Mouse (Mus musculus) forebrain, embryonic 14.5 days (tissue): ENCODE measurements around the gene Mgat4c. TPM values are rescaled to one million over a fixed set of nuclear protein-coding genes. Genes with fewer than 3 reads are reported as not detected.

ENCODE experiments used
- ATAC-seq: fragments of 200-750 bp; cut with Nextera tagmentation; 2 replicates; pipeline ENCODE4 v1.8.0; 2017; ENCODE audit warnings: mild to moderate bottlenecking, moderate library complexity
- DNase-seq: peaks from one replicate; pipeline ENCODE4 v3.0.0-alpha.2; 2015; ENCODE audit warnings: low spot score
- H3K27ac ChIP-seq: fragments of 300-500 bp; sonication (generic); 2 replicates; pipeline ENCODE4 v1.5.1; 2014; ENCODE audit warnings: low read depth, mild to moderate bottlenecking, control low read depth, low read length, moderate library complexity
- H3K27me3 ChIP-seq: fragments of 300-500 bp; sonication (generic); replicated peaks from 2 replicates; pipeline ENCODE4 v1.6.1; 2014; ENCODE audit warnings: low read length, control low read depth, mixed read lengths; ENCODE audit not compliant: control insufficient read depth, insufficient read depth
- H3K36me3 ChIP-seq: fragments of 300-500 bp; sonication (generic); 2 replicates; pipeline ENCODE4 v1.6.1; 2014; ENCODE audit warnings: low read length, control low read depth; ENCODE audit not compliant: control insufficient read depth, insufficient read depth
- H3K4me1 ChIP-seq: fragments of 300-500 bp; sonication (generic); 2 replicates; pipeline ENCODE4 v1.6.1; 2014; ENCODE audit warnings: antibody characterized with exemption, low read length, control low read depth; ENCODE audit not compliant: control insufficient read depth, insufficient read depth
- H3K4me2 ChIP-seq: fragments of 300-500 bp; sonication (generic); 2 replicates; pipeline ENCODE4 v1.6.1; 2014; ENCODE audit warnings: mild to moderate bottlenecking, control low read depth, low read length
- H3K4me3 ChIP-seq: fragments of 300-500 bp; sonication (generic); 2 replicates; pipeline ENCODE4 v1.5.1; 2014; ENCODE audit warnings: low read depth, low read length, control low read depth
- H3K9ac ChIP-seq: fragments of 300-500 bp; sonication (generic); 2 replicates; pipeline ENCODE4 v1.6.1; 2014; ENCODE audit warnings: mild to moderate bottlenecking, low read length, control low read depth, moderate library complexity
- H3K9me3 ChIP-seq: fragments of 300-500 bp; sonication (generic); replicated peaks from 2 replicates; pipeline ENCODE4 v1.6.1; 2016; ENCODE audit warnings: low read length, control low read depth, mixed read lengths; ENCODE audit not compliant: control insufficient read depth
- WGBS: fragments of 180-500 bp; shearing (Covaris S2); extraction: QIAGEN DNeasy Blood & Tissue Kit; methylation state at CpG from one replicate; pipeline ENCODE4 v1.1.7; 2014; 5-methylcytosine and 5-hydroxymethylcytosine counted together
- polyA plus RNA-seq: library from polyadenylated mRNA; unstranded; fragments of >200 nt; fragmentation: Nextera tagmentation; extraction: Ambion mirVana; gene quantifications from 2 replicates; pipeline ENCODE4 v1.2.1, GENCODE M21; 2014

Gene Mgat4c
- polyA plus RNA-seq, 1 experiment from 2014 or later = 15.2 TPM

DNA sequence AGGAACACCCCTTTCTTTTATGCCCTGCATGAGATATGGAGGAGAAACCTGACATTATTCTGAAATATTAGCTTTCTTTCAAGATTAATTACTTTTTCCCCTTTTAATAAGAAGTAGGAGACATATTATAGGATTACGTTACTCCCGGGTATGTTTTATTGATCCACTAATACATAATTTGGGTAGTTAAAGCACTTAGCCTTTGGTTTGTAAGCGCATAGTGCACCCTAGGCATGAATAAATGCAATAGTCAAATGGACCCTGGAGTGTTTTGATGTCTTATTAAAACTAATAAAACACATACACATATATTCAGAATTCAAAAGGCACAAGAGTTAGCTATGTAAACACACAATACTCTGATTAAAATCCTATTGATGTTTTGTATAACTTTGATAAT, 374.9 kb downstream of the Mgat4c start:
- no peaks in the 10 kb centered on the region for H3K27me3 ChIP-seq
- H3K4me2 ChIP-seq = no peak overlapping the region
- DNase-seq (no peak), ATAC-seq (no peak)
- H3K4me3 ChIP-seq = no peak overlapping the region
- no peaks in the 10 kb centered on the region for H3K9me3 ChIP-seq
- no peaks in the 10 kb centered on the region for H3K4me1 ChIP-seq
- H3K9ac ChIP-seq = no peak overlapping the region
- H3K27ac ChIP-seq = no peak overlapping the region
- no peaks in the 10 kb centered on the region for H3K36me3 ChIP-seq
- WGBS = 92% methylated on average over 3 of the region's 3 CpGs

DNA sequence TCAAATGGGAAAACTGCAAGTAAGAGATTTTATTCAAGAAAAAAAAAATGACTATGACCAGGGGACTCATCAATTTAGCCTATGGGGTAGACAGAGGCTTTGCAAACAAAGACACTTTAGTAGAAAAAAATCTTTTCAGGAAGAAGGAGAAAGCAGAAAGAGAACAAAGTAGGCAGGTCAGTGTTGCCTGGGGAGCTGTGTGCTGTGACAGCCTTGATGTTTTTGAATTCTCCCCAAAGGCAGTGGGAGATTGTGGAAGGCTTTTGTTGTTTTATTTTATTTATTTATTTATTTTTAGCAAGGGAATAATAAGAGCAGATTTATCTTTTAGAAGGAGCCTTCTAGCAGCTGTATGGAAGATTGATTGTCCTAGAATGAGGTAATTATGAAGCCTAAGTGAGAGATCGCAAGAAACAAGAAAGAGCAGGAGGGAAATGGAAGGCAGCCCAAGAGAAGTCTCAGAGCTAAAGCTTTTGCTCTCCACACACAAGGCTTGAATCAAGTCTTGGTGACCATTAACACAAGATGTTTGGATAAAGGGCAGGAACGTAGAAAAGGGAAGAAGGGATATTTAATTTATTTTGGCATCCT, 375.8 kb downstream of the Mgat4c start:
- DNase-seq = peak; percentile 29
- no peak overlapping the region for H3K4me3 ChIP-seq
- 9% methylated on average over 2 of the region's 2 CpGs for WGBS
- no peak overlapping the region for H3K27ac ChIP-seq
- no peaks in the 10 kb centered on the region for H3K36me3 ChIP-seq
- no peaks in the 10 kb centered on the region for H3K9me3 ChIP-seq
- H3K4me1 ChIP-seq = no peaks in the 10 kb centered on the region
- H3K4me2 ChIP-seq = no peak overlapping the region
- no peaks in the 10 kb centered on the region for H3K27me3 ChIP-seq
- H3K9ac ChIP-seq = no peak overlapping the region
- peak; percentile 37; the same call in 1 of the 2 replicates for ATAC-seq

GRCm38 (mm10) chr10:102074541-102075398, 393.5 kb downstream of the Mgat4c start:
- Histone ChIP-seq H3K9me3 (no peaks in the 10 kb centered on the region), H3K9ac (no peak overlapping the region), H3K27me3 (no peaks in the 10 kb centered on the region), H3K4me2 (no peak overlapping the region), H3K36me3 (no peaks in the 10 kb centered on the region), H3K4me3 (no peak overlapping the region), H3K27ac (no peak overlapping the region), H3K4me1 (no peaks in the 10 kb centered on the region)
- peak; percentile 16 for DNase-seq
- ATAC-seq = 0 out of 2 replicates have a peak, but pooled peaks have one; percentile 54

DNA sequence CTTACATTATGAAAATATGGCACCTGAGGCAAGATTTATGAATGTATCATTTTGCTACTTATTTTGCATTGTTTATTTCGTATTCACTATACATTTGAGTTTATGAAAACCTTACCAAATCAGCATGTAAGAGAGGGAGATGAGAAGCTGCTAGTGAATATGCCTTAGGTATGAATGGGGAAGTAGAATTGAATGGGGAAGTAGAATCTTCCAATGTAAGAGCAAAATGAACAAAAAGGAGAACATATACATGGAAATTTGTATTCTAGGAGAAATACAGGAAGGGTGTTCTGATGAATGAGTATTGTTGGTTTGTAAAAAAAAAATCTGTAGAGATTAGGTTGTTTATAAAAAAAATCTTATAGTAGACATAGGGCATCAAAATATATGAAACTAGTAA, 441.9 kb downstream of the Mgat4c start:
- WGBS = 77% methylated on average over 1 of the region's 1 CpGs
- DNase-seq = no peak
- Histone ChIP-seq H3K4me1 (no peaks in the 10 kb centered on the region), H3K4me3 (no peak overlapping the region), H3K36me3 (no peaks in the 10 kb centered on the region), H3K9me3 (no peaks in the 10 kb centered on the region), H3K9ac (no peak overlapping the region), H3K27ac (no peak overlapping the region), H3K27me3 (no peaks in the 10 kb centered on the region), H3K4me2 (no peak overlapping the region)
- no peak for ATAC-seq

DNA sequence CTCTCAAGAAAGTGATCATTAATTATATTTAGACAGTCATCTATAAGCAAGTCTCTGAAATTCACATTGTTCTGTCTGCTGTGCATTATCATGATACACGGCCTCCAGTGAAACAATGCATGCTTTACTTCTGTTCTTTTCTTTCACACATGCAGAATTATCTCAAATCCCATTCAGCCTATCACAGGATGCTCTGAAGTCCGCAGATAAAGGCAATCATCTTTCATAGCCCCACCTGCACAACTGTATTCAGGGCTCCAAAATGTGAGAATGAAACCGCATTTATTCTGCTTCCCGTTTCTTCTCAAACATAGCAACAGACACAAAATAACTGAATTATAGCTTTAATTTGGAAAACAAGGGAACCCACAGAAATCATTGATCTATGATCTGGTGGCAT, 446.1 kb downstream of the Mgat4c start:
- 82% methylated on average over 4 of the region's 4 CpGs for WGBS
- H3K9ac ChIP-seq = no peak overlapping the region
- no peak for ATAC-seq

DNA sequence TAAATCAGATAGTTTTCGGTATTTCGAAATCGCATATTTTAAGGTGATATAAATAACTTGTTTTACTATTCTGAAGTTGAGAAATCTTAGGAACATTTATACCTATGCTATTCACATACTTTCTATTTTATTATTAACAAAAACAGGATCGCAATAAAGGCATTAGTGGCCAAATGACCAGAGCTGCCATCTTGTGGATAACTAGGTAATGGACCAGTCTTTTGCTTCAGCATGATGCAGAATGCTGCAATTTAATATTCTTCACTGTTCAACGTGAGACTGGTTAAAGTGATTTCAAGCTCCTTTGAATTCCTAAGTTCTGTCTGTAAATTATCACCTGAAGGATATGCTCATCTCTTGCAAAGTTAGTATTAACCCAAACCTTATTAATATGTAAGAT, 473.6 kb downstream of the Mgat4c start:
- no peak for ATAC-seq
- 75% methylated on average over 5 of the region's 5 CpGs for WGBS

More for the DNA sequence above, 446.1 kb downstream of the Mgat4c start:
- Histone ChIP-seq H3K36me3 (no peaks in the 10 kb centered on the region), H3K4me1 (no peaks in the 10 kb centered on the region), H3K27me3 (no peaks in the 10 kb centered on the region), H3K9me3 (no peaks in the 10 kb centered on the region), H3K4me2 (no peak overlapping the region), H3K4me3 (no peak overlapping the region), H3K27ac (no peak overlapping the region)
- no peak for DNase-seq

DNA sequence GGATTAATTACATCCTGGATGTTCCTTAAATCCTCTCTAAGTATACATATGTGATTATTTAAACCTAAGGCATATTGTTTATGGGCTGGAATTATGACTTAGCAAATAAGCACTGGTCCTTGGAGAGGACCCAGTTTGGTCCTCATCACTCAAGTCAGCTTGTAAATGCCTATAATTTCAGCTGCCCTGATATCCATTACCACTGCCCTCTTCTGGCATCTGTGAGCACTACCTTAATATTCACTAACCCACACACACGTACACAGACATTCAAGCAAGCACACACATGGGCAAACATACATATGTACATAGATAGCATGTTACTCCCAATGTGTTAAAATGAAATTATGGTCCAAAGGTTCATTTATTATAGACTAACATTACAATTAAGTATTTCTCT, 474.6 kb downstream of the Mgat4c start:
- no peaks in the 10 kb centered on the region for H3K36me3 ChIP-seq
- H3K9me3 ChIP-seq = no peaks in the 10 kb centered on the region
- ATAC-seq (no peak), DNase-seq (peak; percentile 10)
- H3K27me3 ChIP-seq = no peaks in the 10 kb centered on the region
- no peak overlapping the region for H3K4me3 ChIP-seq
- WGBS = 46% methylated on average over 1 of the region's 1 CpGs
- no peak overlapping the region for H3K9ac ChIP-seq
- H3K4me2 ChIP-seq = no peak overlapping the region
- H3K4me1 ChIP-seq = no peaks in the 10 kb centered on the region
- no peak overlapping the region for H3K27ac ChIP-seq

More for the DNA sequence above, 473.6 kb downstream of the Mgat4c start:
- no peak overlapping the region for H3K4me2 ChIP-seq
- peak; percentile 49 for DNase-seq
- no peaks in the 10 kb centered on the region for H3K9me3 ChIP-seq
- no peaks in the 10 kb centered on the region for H3K4me1 ChIP-seq
- H3K27me3 ChIP-seq = no peaks in the 10 kb centered on the region
- H3K4me3 ChIP-seq = no peak overlapping the region
- no peaks in the 10 kb centered on the region for H3K36me3 ChIP-seq
- no peak overlapping the region for H3K27ac ChIP-seq
- H3K9ac ChIP-seq = no peak overlapping the region

GRCm38 (mm10) chr10:102158809-102159208, 477.5 kb downstream of the Mgat4c start:
- Histone ChIP-seq H3K36me3 (no peaks in the 10 kb centered on the region), H3K4me2 (peak overlapping the region; percentile 46), H3K4me1 (no peaks in the 10 kb centered on the region), H3K27me3 (no peaks in the 10 kb centered on the region), H3K9ac (peak overlapping the region; percentile 46), H3K9me3 (no peaks in the 10 kb centered on the region), H3K4me3 (peak overlapping the region; percentile 22), H3K27ac (no peak overlapping the region)
- WGBS = 9% methylated on average over 12 of the region's 12 CpGs
- ATAC-seq = peak; percentile 75
- peak; percentile 67 for DNase-seq

- DNase-seq (peak; percentile 50), ATAC-seq (peak; percentile 77)
- WGBS = 55% methylated on average over 3 of the region's 3 CpGs
- no peaks in the 10 kb centered on the region for H3K4me1 ChIP-seq
- H3K27ac ChIP-seq = no peak overlapping the region
- H3K9me3 ChIP-seq = no peaks in the 10 kb centered on the region
- H3K36me3 ChIP-seq = no peaks in the 10 kb centered on the region
- H3K4me2 ChIP-seq = no peak overlapping the region
- H3K9ac ChIP-seq = no peak overlapping the region
- H3K27me3 ChIP-seq = no peaks in the 10 kb centered on the region
- no peak overlapping the region for H3K4me3 ChIP-seq
These were observed 503.4 kb downstream of the Mgat4c start for GRCm38 (mm10) chr10:102184726-102185125.
